Mouse (Mus musculus) Patski (cell line): Measurements from ENCODE around the gene Cir1. TPM values are rescaled to one million over a fixed set of nuclear protein-coding genes. Genes with fewer than 3 reads are reported as not detected.

Experiments used
- ATAC-seq: fragments of 100-300 bp; one replicate; pipeline ENCODE4 v1.8.0; 2021
- CTCF ChIA-PET: fragments of 350-600 bp; sonication (Branson Sonifier 250); formaldehyde crosslinking; loops from one replicate; lab custom pipeline; 2022; ENCODE audit warnings: inconsistent platforms; lab: Charles Lee
- POLR2A ChIA-PET: fragments of 350-600 bp; sonication (Branson Sonifier 250); formaldehyde crosslinking; loops from one replicate; lab custom pipeline; 2022; ENCODE audit warnings: antibody characterized with exemption, inconsistent platforms; lab: Charles Lee
- DNase-seq: peaks from one replicate; pipeline ENCODE4 v3.0.0-alpha.2; 2011; ENCODE audit warnings: low read depth, low spot score
- H3K27me3 ChIP-seq: fragments of 371-371 bp; one replicate; pipeline ENCODE4 v1.5.1; 2021
- CTCF ChIP-seq: fragments of 100-300 bp; IDR thresholded peaks from one replicate; pipeline ENCODE4 v1.5.1; 2021
- in situ Hi-C: fragments of 300-500 bp; cut with MboI; formaldehyde crosslinking; loops from 3 replicates; pipeline ENCODE4 v1.11.1; 2018; ENCODE audit warnings: low pct_unique_long_range_greater_than_20kb, mixed read lengths
- polyA plus RNA-seq: library from polyadenylated mRNA; unstranded; gene quantifications from one replicate; pipeline ENCODE4 v1.2.3, GENCODE M21; 2021

Cir1 gene
- polyA plus RNA-seq, 1 experiment from 2014 or later, result 24.1 TPM

DNA sequence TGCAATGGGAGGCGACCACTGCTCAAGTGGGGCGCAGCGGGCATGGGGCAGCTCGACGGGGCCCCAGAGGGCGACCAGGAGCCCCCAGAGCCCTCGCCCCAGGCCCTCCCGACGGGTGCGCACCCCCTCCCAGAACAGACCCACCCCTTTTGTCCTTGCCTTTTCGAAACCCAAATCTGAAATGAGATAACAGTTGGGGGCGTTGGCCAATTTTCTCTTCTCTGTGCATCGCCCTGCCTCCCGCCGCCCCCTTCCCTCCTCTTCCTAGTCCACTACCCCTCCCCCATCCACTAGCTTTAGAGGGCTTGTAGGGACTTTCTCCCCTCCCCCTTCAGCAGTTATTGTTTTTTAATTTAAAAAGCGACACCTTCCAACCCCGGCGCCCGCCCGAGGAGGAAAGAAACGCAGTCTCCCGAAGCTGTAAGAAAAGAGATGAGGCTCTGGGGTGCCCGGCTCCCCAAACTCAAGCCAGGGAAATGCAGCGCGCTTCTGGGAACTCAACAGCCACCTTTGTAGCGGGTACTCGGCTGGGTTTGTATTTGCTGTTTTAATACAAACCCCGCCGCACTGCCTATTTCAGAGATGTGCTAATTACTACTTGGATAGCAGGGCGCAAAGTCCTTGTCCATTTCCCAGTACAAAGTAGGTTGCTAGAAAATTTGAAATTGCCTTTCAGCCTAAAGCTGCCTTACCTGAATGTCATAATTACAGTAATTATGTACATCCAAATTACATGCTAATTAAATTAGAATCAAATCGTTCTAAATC, 33.0 kb downstream of the Cir1 start:
- no peak for TF ChIP-seq CTCF
- no peak for DNase-seq
- CTCF ChIA-PET, result interaction anchor here (1.1 to 1.5 kb wide), 10 partner anchors 16 to 1044 kb away, joined by 3 to 9 read pairs (median 4); no protein-coding TSS in a partner anchor
- H3K27me3 ChIP-seq, result peaks cover 42% of the 10 kb centered on the region
- POLR2A ChIA-PET, result interaction anchor here (0.6 kb wide), 1 partner anchor 15 kb away, joined by 4 read pairs; no protein-coding TSS in a partner anchor
- in situ Hi-C loops, result loop anchor here (5.0 to 10.0 kb wide), 3 partner anchors 117 to 1075 kb away; no protein-coding TSS in a partner anchor
- no peak for ATAC-seq

DNA sequence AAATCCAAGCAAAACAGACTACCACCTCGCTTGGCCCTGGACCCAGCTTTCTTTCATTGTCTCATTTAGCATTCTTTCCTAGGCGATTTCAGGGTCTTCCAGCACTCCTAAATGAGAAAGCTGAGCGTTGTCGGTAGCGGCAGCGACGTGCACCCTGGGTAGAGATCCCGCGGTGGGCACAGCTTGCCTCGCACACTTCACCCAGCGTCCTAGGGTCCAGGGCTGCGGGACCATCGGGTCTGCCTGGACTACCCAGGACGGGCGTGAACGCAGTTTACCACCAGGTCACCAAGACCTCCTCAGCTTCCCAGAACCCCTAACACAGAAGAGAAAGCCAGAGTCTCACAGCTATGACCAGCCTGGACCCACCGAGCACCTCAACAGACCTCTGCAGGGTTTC, 33.6 kb downstream of the Cir1 start:
- ChIA-PET POLR2A (no interaction called here), CTCF (interaction anchor here (0.9 to 1.5 kb wide), 17 partner anchors 9 to 1044 kb away, joined by 3 to 9 read pairs (median 3); no protein-coding TSS in a partner anchor)
- H3K27me3 ChIP-seq, result peaks cover 46% of the 10 kb centered on the region
- in situ Hi-C loops, result no loop called here
- ATAC-seq (peak; percentile 21), DNase-seq (no peak)
- no peak for TF ChIP-seq CTCF

DNA sequence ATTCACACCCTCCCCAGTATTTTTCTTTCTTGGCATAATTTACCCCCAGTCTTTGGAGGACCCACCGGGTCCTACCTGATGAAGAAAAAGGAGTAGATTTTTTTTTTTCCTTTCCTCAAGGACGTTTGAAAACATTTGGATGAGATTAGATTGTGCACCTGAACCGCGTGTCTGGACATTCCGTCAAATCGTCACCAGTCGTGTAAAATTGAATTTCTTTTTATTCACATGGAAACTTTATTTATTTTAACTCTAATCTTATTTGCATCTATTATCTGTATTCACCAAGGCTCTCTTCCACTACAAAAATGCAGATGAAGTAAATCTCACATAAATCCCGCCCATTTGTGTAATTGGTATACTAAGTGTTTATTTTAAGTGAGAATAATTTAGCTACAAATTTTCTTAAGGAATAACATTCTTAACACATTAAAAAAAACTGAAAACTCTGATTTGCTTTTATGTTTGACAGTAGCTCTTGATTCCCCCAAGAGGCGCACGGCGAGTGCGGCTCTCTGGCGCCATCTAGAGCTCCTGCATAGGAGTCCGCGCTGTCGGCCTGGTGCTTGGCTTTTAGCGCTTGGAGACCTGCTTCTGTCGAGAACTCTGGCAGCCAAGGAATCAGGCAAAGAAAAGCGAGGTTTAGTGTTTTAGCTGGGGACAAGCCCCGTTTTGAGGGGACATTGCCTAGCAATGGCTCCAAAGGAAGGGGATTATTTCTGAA, 34.2 kb downstream of the Cir1 start:
- peaks cover 50% of the 10 kb centered on the region for H3K27me3 ChIP-seq
- ChIA-PET POLR2A (no interaction called here), CTCF (interaction anchor here (0.6 to 1.5 kb wide), 18 partner anchors 9 to 1043 kb away, joined by 3 to 9 read pairs (median 3); no protein-coding TSS in a partner anchor)
- DNase-seq (peak; percentile 22), ATAC-seq (peak; percentile 81)
- in situ Hi-C loops, result no loop called here
- no peak for TF ChIP-seq CTCF

DNA sequence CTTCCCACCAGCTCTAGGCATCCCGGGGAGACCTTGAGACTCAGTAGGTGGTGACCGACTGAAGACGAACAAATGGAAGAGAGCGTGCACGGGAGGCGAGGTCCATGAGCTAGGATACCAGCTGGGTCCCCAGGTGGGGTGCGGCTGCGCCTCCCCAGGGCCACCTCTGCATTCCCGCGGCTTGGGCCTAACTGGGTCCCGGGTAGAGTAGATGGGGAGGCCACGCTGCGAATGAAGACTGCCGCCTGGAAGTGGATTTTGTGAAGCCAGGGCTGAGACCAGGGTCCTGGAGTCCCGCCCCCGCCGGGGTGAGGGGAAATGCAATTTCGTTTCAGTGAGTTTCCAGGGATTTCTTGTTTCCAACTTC, 34.8 kb downstream of the Cir1 start:
- TF ChIP-seq CTCF, result no peak
- no peak for ATAC-seq
- CTCF ChIA-PET, result interaction anchor here (1.1 to 1.5 kb wide), 7 partner anchors 14 to 1043 kb away, joined by 3 to 9 read pairs (median 4); no protein-coding TSS in a partner anchor
- DNase-seq, result no peak
- H3K27me3 ChIP-seq, result peaks cover 54% of the 10 kb centered on the region
- in situ Hi-C loops, result no loop called here
- POLR2A ChIA-PET, result no interaction called here

DNA sequence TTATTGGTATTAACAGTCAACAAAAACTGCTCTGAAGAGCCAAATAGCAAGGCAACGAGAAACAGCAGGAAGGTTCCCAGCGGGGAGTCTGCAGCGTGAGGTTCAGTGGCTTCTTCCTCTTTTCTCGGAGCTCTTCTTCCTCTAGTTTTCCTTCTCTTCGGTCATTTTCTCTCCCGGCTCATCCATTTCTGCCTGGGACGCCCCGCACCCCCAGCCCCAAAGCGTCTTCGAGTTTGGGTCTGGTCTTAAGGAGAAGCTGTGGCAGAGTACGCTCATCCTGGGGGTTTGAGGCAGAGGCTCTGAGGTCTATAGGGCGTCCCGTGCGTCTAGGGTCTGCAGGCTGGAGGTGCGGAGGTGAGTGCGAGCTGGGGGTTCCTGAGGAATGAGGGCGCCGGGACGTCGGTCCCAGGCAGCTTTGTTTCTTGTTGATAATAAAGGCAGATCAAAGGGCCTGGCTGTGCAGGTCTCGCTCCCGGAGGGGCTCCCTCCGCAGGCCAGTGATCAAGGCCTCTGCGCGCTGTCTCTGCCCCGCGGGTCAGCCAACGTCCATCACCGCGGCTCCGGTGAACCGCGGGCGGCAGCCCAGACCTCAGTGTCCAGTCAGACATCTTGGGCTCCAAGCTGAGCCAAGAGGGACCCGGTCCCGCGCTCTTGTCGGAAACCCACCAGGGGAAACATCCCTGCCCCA, 35.3 kb downstream of the Cir1 start:
- peaks cover 60% of the 10 kb centered on the region for H3K27me3 ChIP-seq
- in situ Hi-C loops, result no loop called here
- TF ChIP-seq CTCF, result no peak

DNA sequence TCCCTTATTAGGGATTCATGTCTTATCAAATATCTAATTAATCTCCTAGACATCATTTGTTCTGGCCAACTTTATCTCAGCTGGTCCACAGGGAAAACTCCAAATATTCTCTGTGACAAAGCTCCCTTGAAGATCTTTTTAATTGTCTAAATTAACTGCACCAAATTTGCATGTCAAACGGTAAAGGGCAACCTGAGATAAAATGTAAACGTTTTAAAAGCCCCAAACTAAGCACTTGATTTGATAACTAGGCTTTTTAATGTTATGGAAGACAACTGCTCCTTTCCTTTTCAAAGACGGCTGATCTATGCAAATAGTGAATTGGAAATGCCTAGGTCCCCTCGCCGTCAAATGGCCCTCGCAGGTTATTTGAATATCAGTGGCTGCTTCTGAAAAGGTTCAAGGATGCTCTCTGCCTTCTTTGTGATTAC, 36.3 kb downstream of the Cir1 start:
- H3K27me3 ChIP-seq, result peaks cover 69% of the 10 kb centered on the region
- TF ChIP-seq CTCF, result no peak
- CTCF ChIA-PET, result no interaction called here
- ATAC-seq (no peak), DNase-seq (no peak)
- POLR2A ChIA-PET, result no interaction called here
- in situ Hi-C loops, result no loop called here

More for the DNA sequence above, 35.3 kb downstream of the Cir1 start:
- ChIA-PET POLR2A (no interaction called here), CTCF (no interaction called here)
- no peak for DNase-seq
- ATAC-seq, result no peak

DNA sequence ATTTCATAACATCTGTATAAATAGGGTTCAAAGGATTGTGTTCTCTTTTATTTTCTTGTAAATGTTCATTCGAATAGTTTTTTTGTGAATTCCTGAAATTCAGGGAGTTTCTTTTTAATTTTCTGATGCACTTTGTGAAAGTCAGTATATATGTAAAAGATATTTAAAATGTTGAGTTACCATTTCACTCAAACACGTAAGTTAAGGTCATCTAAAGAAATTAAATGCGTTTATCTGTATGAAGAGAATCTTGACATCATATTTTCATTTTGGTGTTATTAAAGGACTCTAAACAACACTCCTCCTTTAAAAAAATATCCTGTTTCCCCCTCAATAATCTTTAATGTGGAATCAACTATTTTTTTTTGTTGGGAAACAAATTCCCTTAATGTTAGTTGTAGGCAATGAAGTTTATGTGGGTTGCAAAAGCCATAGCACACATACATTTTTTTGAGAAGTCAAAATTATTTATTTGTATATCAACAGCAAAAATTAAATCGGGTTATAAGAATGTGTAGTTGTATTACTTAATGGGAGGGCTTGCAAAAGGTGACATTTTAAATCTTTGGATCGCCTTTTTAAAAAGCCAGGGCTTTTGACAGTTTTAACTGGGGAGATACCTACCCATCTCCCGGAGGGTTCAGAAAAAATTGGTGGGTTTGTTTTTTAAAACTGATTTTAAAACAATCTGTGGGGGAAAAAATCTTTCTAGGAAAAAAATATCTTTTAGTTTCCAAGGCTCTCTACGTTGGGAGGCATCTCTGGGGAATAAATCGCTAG, 37.0 kb downstream of the Cir1 start:
- ChIA-PET CTCF (no interaction called here), POLR2A (no interaction called here)
- ATAC-seq (no peak), DNase-seq (no peak)
- TF ChIP-seq CTCF, result no peak
- in situ Hi-C loops, result no loop called here
- H3K27me3 ChIP-seq, result peaks cover 76% of the 10 kb centered on the region

DNA sequence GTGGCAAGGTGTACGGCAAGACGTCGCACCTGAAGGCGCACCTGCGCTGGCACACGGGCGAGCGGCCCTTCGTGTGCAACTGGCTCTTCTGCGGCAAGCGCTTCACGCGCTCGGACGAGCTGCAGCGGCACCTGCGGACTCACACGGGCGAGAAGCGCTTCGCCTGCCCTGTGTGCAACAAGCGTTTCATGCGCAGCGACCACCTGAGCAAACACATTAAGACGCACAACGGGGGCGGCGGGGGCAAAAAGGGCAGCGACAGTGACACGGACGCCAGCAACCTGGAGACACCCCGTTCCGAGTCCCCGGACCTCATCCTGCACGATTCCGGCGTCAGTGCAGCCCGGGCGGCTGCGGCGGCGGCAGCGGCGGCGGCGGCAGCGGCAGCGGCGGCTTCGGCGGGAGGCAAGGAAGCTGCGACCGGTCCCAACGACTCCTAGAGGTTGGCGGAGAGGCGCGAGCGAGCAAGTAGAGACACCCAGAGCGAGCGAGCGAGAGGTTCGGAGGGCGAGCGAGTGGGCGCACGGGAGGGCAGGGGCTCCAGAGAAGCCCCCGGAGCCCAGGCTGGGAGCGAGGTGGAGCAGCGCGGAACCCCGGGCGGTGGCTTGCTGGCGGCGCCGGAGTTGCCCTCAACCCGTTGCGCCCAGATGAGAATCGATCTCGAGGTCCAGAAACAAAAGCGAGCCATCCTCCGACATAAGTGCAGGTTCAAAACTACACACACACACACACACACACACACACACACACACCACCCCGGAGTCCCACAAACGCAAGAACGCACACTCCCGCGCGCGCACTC, 38.2 kb downstream of the Cir1 start:
- DNase-seq, result no peak
- CTCF ChIA-PET, result interaction anchor here (0.7 kb wide), 1 partner anchor 23 kb away, joined by 3 read pairs; no protein-coding TSS in a partner anchor
- no peak for TF ChIP-seq CTCF

More for the DNA sequence above, 38.2 kb downstream of the Cir1 start:
- peaks cover 80% of the 10 kb centered on the region for H3K27me3 ChIP-seq
- ATAC-seq, result no peak
- in situ Hi-C loops, result no loop called here
- POLR2A ChIA-PET, result interaction anchor here (0.7 kb wide), 1 partner anchor 11 kb away, joined by 3 read pairs; no protein-coding TSS in a partner anchor
